Mouse (Mus musculus) intestine, embryonic 16.5 days (tissue): Measurements from ENCODE around the gene Vmn1r80. TPM values are rescaled to one million over a fixed set of nuclear protein-coding genes. Genes with fewer than 3 reads are reported as not detected.
"Not testable (repeated sequence)": the region's sequence is repeated elsewhere in the genome, so short reads cannot be mapped to it uniquely, and the experiment has no call there.

Source experiments
- ATAC-seq: fragments of 200-750 bp; cut with Nextera tagmentation; 2 replicates; pipeline ENCODE4 v1.8.0; 2017; ENCODE audit warnings: moderate TSS enrichment, moderate library complexity
- H3K27ac ChIP-seq: fragments of 300-500 bp; sonication (generic); 2 replicates; pipeline ENCODE4 v1.5.1; 2014; ENCODE audit warnings: mild to moderate bottlenecking, low read length
- H3K27me3 ChIP-seq: fragments of 300-500 bp; sonication (generic); replicated peaks from 2 replicates; pipeline ENCODE4 v1.6.1; 2014; ENCODE audit warnings: low read length, control low read depth, mixed read lengths; ENCODE audit not compliant: control insufficient read depth, insufficient read depth
- H3K36me3 ChIP-seq: fragments of 300-500 bp; sonication (generic); 2 replicates; pipeline ENCODE4 v1.6.1; 2014; ENCODE audit warnings: low read length, control low read depth; ENCODE audit not compliant: control insufficient read depth, insufficient read depth
- H3K4me1 ChIP-seq: fragments of 300-500 bp; sonication (generic); 2 replicates; pipeline ENCODE4 v1.6.1; 2014; ENCODE audit warnings: low read length, control low read depth, mixed read lengths; ENCODE audit not compliant: control insufficient read depth, insufficient read depth
- H3K4me2 ChIP-seq: fragments of 300-500 bp; sonication (generic); 2 replicates; pipeline ENCODE4 v1.6.1; 2014; ENCODE audit warnings: low read depth, low read length, control low read depth
- H3K4me3 ChIP-seq: fragments of 300-500 bp; sonication (generic); 2 replicates; pipeline ENCODE4 v1.5.1; 2014; ENCODE audit warnings: mild to moderate bottlenecking, low read length
- H3K9ac ChIP-seq: fragments of 300-500 bp; sonication (generic); 2 replicates; pipeline ENCODE4 v1.6.1; 2014; ENCODE audit warnings: low read depth, low read length
- H3K9me3 ChIP-seq: fragments of 300-500 bp; sonication (generic); 2 replicates; pipeline ENCODE4 v1.6.1; 2016; ENCODE audit warnings: low read length, control low read depth; ENCODE audit not compliant: control insufficient read depth
- WGBS: fragments of 180-500 bp; shearing (Covaris S2); extraction: QIAGEN DNeasy Blood & Tissue Kit; methylation state at CpG from one replicate; pipeline ENCODE4 v1.1.7; 2014; 5-methylcytosine and 5-hydroxymethylcytosine counted together
- polyA plus RNA-seq: library from polyadenylated mRNA; unstranded; fragments of >200 nt; fragmentation: Nextera tagmentation; extraction: Ambion mirVana; gene quantifications from 2 replicates; pipeline ENCODE4 v1.2.1, GENCODE M21; 2015

Gene Vmn1r80
- polyA plus RNA-seq, result not detected in 2 replicates

GRCm38 (mm10) chr7:12188986-12189385, at the start of gene Vmn1r80:
Vmn1r80 (plus strand) TSS chr7:12189286.
- WGBS, result 83% methylated on average over 1 of the region's 1 CpGs
- no peak within 1 kb of the TSS for H3K4me2 ChIP-seq
- H3K9ac ChIP-seq, result no peak within 1 kb of the TSS
- no peaks in the 10 kb centered on the region for H3K4me1 ChIP-seq
- no peaks in the 10 kb centered on the region for H3K9me3 ChIP-seq
- no peak for ATAC-seq
- no peaks in the 10 kb centered on the region for H3K27me3 ChIP-seq
- H3K4me3 ChIP-seq, result no peak within 1 kb of the TSS
- no peaks in the 10 kb centered on the region for H3K36me3 ChIP-seq
- H3K27ac ChIP-seq, result no peak within 1 kb of the TSS

DNA sequence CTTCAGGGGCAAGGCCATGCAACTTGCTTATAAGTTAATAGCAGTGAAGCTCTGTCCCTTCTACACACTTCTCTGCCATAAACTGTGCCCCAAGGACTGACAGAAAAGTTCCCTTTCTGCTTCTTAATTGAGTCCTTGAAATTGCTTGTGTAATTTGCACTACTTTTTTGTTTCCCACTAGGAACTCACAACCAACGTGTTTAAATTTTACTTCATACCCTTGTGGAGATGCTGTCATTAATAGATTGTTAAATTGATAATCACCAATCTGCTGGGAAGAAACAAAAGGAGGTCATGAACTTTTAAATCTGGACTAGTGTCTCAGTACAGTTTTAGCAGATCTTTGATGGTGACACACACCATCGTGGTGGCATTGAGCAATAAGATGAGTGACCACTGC, 39.1 kb upstream of the Vmn1r80 start, which contains the start of gene Vmn1r78:
TSS of gene Vmn1r78 (plus strand) at position 301 of the 400 bp plus-strand sequence.
- Histone ChIP-seq H3K27ac (no peak within 1 kb of the TSS), H3K9ac (no peak within 1 kb of the TSS), H3K9me3 (no peaks in the 10 kb centered on the region), H3K36me3 (no peaks in the 10 kb centered on the region), H3K4me3 (no peak within 1 kb of the TSS), H3K4me2 (no peak within 1 kb of the TSS), H3K4me1 (no peaks in the 10 kb centered on the region), H3K27me3 (no peaks in the 10 kb centered on the region)
- ATAC-seq, result no peak
- 65% methylated on average over 2 of the region's 2 CpGs for WGBS

- WGBS, result 46% methylated on average over 1 of the region's 1 CpGs
- not testable (repeated sequence) for H3K4me2 ChIP-seq, H3K9ac ChIP-seq, H3K36me3 ChIP-seq, H3K27ac ChIP-seq, H3K4me3 ChIP-seq, H3K9me3 ChIP-seq, H3K27me3 ChIP-seq, H3K4me1 ChIP-seq, ATAC-seq
Measured at GRCm38 (mm10) chr7:12156463-12156862, 32.6 kb upstream of the Vmn1r80 start.

GRCm38 (mm10) chr7:12170979-12171378, 18.1 kb upstream of the Vmn1r80 start, which contains the start of gene Vmn1r79:
Vmn1r79 (plus strand) TSS chr7:12171279.
- not testable (repeated sequence) for ATAC-seq, H3K9me3 ChIP-seq

GRCm38 (mm10) chr7:12172926-12173325, 16.2 kb upstream of the Vmn1r80 start:
- not testable (repeated sequence) for H3K4me1 ChIP-seq, H3K36me3 ChIP-seq, H3K27me3 ChIP-seq, H3K9ac ChIP-seq, ATAC-seq, H3K27ac ChIP-seq, H3K9me3 ChIP-seq, H3K4me2 ChIP-seq, H3K4me3 ChIP-seq
- WGBS, result 59% methylated on average over 2 of the region's 2 CpGs

More at GRCm38 (mm10) chr7:12170979-12171378, 18.1 kb upstream of the Vmn1r80 start, which contains the start of gene Vmn1r79:
- not testable (repeated sequence) for H3K36me3 ChIP-seq, H3K27me3 ChIP-seq, H3K27ac ChIP-seq, H3K4me2 ChIP-seq, H3K4me1 ChIP-seq, H3K4me3 ChIP-seq, H3K9ac ChIP-seq

DNA sequence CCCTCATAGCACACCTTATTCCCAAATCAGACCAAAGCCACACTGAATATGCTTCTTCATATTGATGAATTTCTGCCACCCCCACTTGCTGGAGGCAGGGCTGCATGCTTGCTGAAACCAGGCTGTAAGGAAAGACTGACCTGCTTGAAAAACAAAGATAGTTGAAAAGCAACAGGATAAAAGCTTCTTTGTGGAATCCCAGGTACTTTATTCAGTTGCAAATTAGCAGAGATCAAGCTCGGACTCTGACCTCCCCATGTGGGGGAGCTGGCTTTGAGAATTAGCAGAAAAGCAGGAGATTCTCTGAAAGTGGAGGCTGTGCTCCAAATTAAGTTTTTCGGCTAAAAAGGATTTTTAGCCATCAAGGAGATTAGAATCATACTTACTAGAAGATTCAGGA, 15.1 kb downstream of the Vmn1r80 start:
- no peaks in the 10 kb centered on the region for H3K27me3 ChIP-seq
- ATAC-seq, result no peak
- H3K4me1 ChIP-seq, result no peaks in the 10 kb centered on the region
- H3K27ac ChIP-seq, result no peak overlapping the region
- 82% methylated on average over 2 of the region's 2 CpGs for WGBS
- no peak overlapping the region for H3K4me2 ChIP-seq
- H3K36me3 ChIP-seq, result no peaks in the 10 kb centered on the region
- no peak overlapping the region for H3K9ac ChIP-seq
- H3K4me3 ChIP-seq, result no peak overlapping the region
- peaks cover 3% of the 10 kb centered on the region; the same call in 1 of the 2 replicates for H3K9me3 ChIP-seq

Other genes starting within 250 kb of the Vmn1r80 start
- not detected in 2 replicates for gene Vmn1r77, start 152.5 kb upstream of the Vmn1r80 start, polyA plus RNA-seq
- not detected in 2 replicates for gene Vmn1r78, start 39.0 kb upstream of the Vmn1r80 start, polyA plus RNA-seq
- not detected in 2 replicates for gene Vmn1r79, start 18.0 kb upstream of the Vmn1r80 start, polyA plus RNA-seq
- gene Vmn1r81, start 79.0 kb downstream of the Vmn1r80 start, polyA plus RNA-seq, result not detected in 2 replicates
- gene Vmn1r82, start 111.1 kb downstream of the Vmn1r80 start, polyA plus RNA-seq, result not detected in 2 replicates
- gene Vmn1r83, start 140.2 kb downstream of the Vmn1r80 start, polyA plus RNA-seq, result not detected in 2 replicates
- gene Vmn1r84, start 180.0 kb downstream of the Vmn1r80 start, polyA plus RNA-seq, result not detected in 2 replicates
- 2.5 and 3.3 TPM in 2 replicates for gene Zfp551, start 233.5 kb downstream of the Vmn1r80 start, polyA plus RNA-seq